24 mouse cellular contexts compared by ENCODE assay signal in genomic region chr3:37365144-37365543, GRCm38 (mm10). TPM values are rescaled to one million over a fixed set of nuclear protein-coding genes. Genes with fewer than 3 reads are reported as not detected.
DNase-seq lines count a peak whose midpoint lies in the region; ATAC-seq and TF ChIP-seq lines count a peak whose summit lies in the region.
"Had no signal": no experiment of that assay in that cellular context is flagged by ENCODE, and none has a peak within 500 bp of the region (broad histone marks: within the 10 kb centered on the region; RNA-seq: fewer than 3 reads in every experiment).

No protein-coding gene starts in this region.

- H3K4me1 ChIP-seq in embryonic fibroblast, embryonic 13.5 days (ENCODE audit: control insufficient read depth, insufficient read depth, low read length) = peaks cover 12% of the 10 kb centered on the region
- H3K4me1 ChIP-seq in intestine, embryonic 16.5 days (ENCODE audit: control insufficient read depth, insufficient read depth, low read length) = peaks cover 11% of the 10 kb centered on the region
- no peaks in the 10 kb centered on the region for H3K4me1 ChIP-seq in hindbrain, embryonic 13.5 days (replicated peaks)
- H3K4me1 ChIP-seq: forebrain, embryonic 12.5 days; hindbrain, embryonic 12.5 days had no signal

- H3K27ac ChIP-seq in embryonic fibroblast, embryonic 13.5 days (ENCODE audit: insufficient read depth, low read length) = 0 out of 2 replicates have a peak overlapping the region, but pooled peaks have one; percentile 14
- H3K27ac ChIP-seq in intestine, embryonic 16.5 days (ENCODE audit: low read length) = no peak overlapping the region
- no peak overlapping the region for H3K27ac ChIP-seq in hindbrain, embryonic 13.5 days
- H3K27ac ChIP-seq: embryonic facial prominence, embryonic 15.5 days; forebrain, embryonic 12.5 days; hindbrain, embryonic 12.5 days; hindbrain, postnatal 0 days had no signal

- no peak overlapping the region for H3K4me2 ChIP-seq in intestine, embryonic 16.5 days (ENCODE audit: low read depth, low read length)
- H3K4me2 ChIP-seq in hindbrain, embryonic 13.5 days = no peak overlapping the region
- H3K4me2 ChIP-seq: embryonic facial prominence, embryonic 15.5 days; forebrain, embryonic 12.5 days; hindbrain, embryonic 12.5 days had no signal

- H3K9ac ChIP-seq in intestine, embryonic 16.5 days (ENCODE audit: low read depth, low read length) = no peak overlapping the region
- H3K9ac ChIP-seq in hindbrain, embryonic 13.5 days = no peak overlapping the region
- H3K9ac ChIP-seq: embryonic facial prominence, embryonic 15.5 days; forebrain, embryonic 12.5 days; hindbrain, embryonic 12.5 days had no signal

- DNase-seq in retina, adult 2 months (ENCODE audit: low read depth, low spot score) = peak; percentile 38
- DNase-seq in retina, postnatal 1 day = no peak
- DNase-seq in spleen, postnatal 36 days (ENCODE audit: low spot score in 2 of 2) = no peak
- DNase-seq in embryo, embryonic 9.5 days (ENCODE audit: extremely low spot score) = no peak
- DNase-seq: adrenal gland, adult 2 months; adrenal gland, postnatal 25 days; B cell, adult 2 months; cerebellum, adult 18-20 months; cerebellum, adult 9-11 months; cerebellum, postnatal 36 days; gastrocnemius, postnatal 25 days; heart, postnatal 10 days; heart, postnatal 4 days; kidney, adult 11 months had no signal

- no peaks in the 10 kb centered on the region for H3K36me3 ChIP-seq in intestine, embryonic 16.5 days (ENCODE audit: control insufficient read depth, insufficient read depth, low read length)
- H3K36me3 ChIP-seq in hindbrain, embryonic 13.5 days = no peaks in the 10 kb centered on the region
- H3K36me3 ChIP-seq: embryonic facial prominence, embryonic 15.5 days; forebrain, embryonic 12.5 days; hindbrain, embryonic 12.5 days had no signal

- H3K9me3 ChIP-seq in intestine, embryonic 16.5 days (ENCODE audit: control insufficient read depth, low read length) = no peaks in the 10 kb centered on the region
- no peaks in the 10 kb centered on the region for H3K9me3 ChIP-seq in hindbrain, embryonic 13.5 days
- H3K9me3 ChIP-seq: embryonic facial prominence, embryonic 15.5 days; forebrain, embryonic 12.5 days; hindbrain, embryonic 12.5 days had no signal

- TF ChIP-seq CTCF in embryonic fibroblast, embryonic 13.5 days (IDR thresholded peaks at IDR 0.05; ENCODE audit: borderline replicate concordance, insufficient read depth, low read length) = no peak

- WGBS in intestine, embryonic 16.5 days = 85% methylated on average over 4 of the region's 4 CpGs
- 89% methylated on average over 4 of the region's 4 CpGs for WGBS in hindbrain, embryonic 13.5 days

- ATAC-seq in intestine, embryonic 16.5 days = peak; percentile 29; the same call in 1 of the 2 replicates
- no peak for ATAC-seq in hindbrain, embryonic 13.5 days (ENCODE audit: low FRiP score)
- ATAC-seq: forebrain, embryonic 16.5 days; hindbrain, postnatal 0 days; Patski had no signal

- H3K4me3 ChIP-seq in embryonic fibroblast, embryonic 13.5 days (ENCODE audit: insufficient read depth, low read length) = no peak overlapping the region
- no peak overlapping the region for H3K4me3 ChIP-seq in intestine, embryonic 16.5 days (ENCODE audit: low read length)
- no peak overlapping the region for H3K4me3 ChIP-seq in hindbrain, embryonic 13.5 days
- H3K4me3 ChIP-seq: embryonic facial prominence, embryonic 15.5 days; forebrain, embryonic 12.5 days; hindbrain, embryonic 12.5 days had no signal

- no peak for TF ChIP-seq POLR2A in embryonic fibroblast, embryonic 13.5 days (IDR thresholded peaks at IDR 0.05; ENCODE audit: low read depth, low read length)

- no peaks in the 10 kb centered on the region for H3K27me3 ChIP-seq in intestine, embryonic 16.5 days (replicated peaks; ENCODE audit: control insufficient read depth, insufficient read depth, low read length)
- H3K27me3 ChIP-seq in hindbrain, embryonic 13.5 days = no peaks in the 10 kb centered on the region
- H3K27me3 ChIP-seq: CH12.LX; embryonic facial prominence, embryonic 15.5 days; forebrain, embryonic 12.5 days; hindbrain, embryonic 12.5 days; Patski had no signal

RNA-seq across cellular contexts. Expression of gene Fgf2, which starts 17.0 kb away (rescaled TPM):
- 33.9 and 59.4 TPM in 2 replicates for polyA plus RNA-seq in embryonic fibroblast, embryonic 13.5 days (2011; ENCODE audit: insufficient read length, low read depth, missing spikeins)
- polyA plus RNA-seq in intestine, embryonic 16.5 days (2015; fragmentation: Nextera tagmentation; extraction: Ambion mirVana) = 2.1 and 2.5 TPM in 2 replicates
- 0.34 and 0.53 TPM in 2 replicates for polyA plus RNA-seq in hindbrain, embryonic 13.5 days (2015; fragmentation: Nextera tagmentation; extraction: Ambion mirVana)

RNA-seq across cellular contexts. Expression of gene Cetn4, which starts 52.6 kb away (rescaled TPM):
- polyA plus RNA-seq in embryonic fibroblast, embryonic 13.5 days (2011; ENCODE audit: insufficient read length, low read depth, missing spikeins) = 7.4 and 8.0 TPM in 2 replicates
- polyA plus RNA-seq in intestine, embryonic 16.5 days (2015; fragmentation: Nextera tagmentation; extraction: Ambion mirVana) = 1.1 and 1.9 TPM in 2 replicates
- polyA plus RNA-seq in hindbrain, embryonic 13.5 days (2015; fragmentation: Nextera tagmentation; extraction: Ambion mirVana) = 2.5 and 4.2 TPM in 2 replicates

RNA-seq across cellular contexts. Expression of gene Bbs12, which starts 52.8 kb away (rescaled TPM):
- polyA plus RNA-seq in embryonic fibroblast, embryonic 13.5 days (2011; ENCODE audit: insufficient read length, low read depth, missing spikeins) = 4.9 and 6.2 TPM in 2 replicates
- 3.9 and 4.3 TPM in 2 replicates for polyA plus RNA-seq in intestine, embryonic 16.5 days (2015; fragmentation: Nextera tagmentation; extraction: Ambion mirVana)
- 5.3 and 5.4 TPM in 2 replicates for polyA plus RNA-seq in hindbrain, embryonic 13.5 days (2015; fragmentation: Nextera tagmentation; extraction: Ambion mirVana)

RNA-seq across cellular contexts. Expression of gene Spata5, which starts 54.6 kb away (rescaled TPM):
- 23.6 and 34.7 TPM in 2 replicates for polyA plus RNA-seq in embryonic fibroblast, embryonic 13.5 days (2011; ENCODE audit: insufficient read length, low read depth, missing spikeins)
- polyA plus RNA-seq in intestine, embryonic 16.5 days (2015; fragmentation: Nextera tagmentation; extraction: Ambion mirVana) = 22.1 and 26.2 TPM in 2 replicates
- polyA plus RNA-seq in hindbrain, embryonic 13.5 days (2015; fragmentation: Nextera tagmentation; extraction: Ambion mirVana) = 30.6 and 38.3 TPM in 2 replicates

RNA-seq across cellular contexts. Expression of gene Nudt6, which starts 54.9 kb away (rescaled TPM):
- polyA plus RNA-seq in embryonic fibroblast, embryonic 13.5 days (2011; ENCODE audit: insufficient read length, low read depth, missing spikeins) = 3.0 and 5.0 TPM in 2 replicates
- polyA plus RNA-seq in intestine, embryonic 16.5 days (2015; fragmentation: Nextera tagmentation; extraction: Ambion mirVana) = 10.1 and 11.2 TPM in 2 replicates
- 6.4 and 6.6 TPM in 2 replicates for polyA plus RNA-seq in hindbrain, embryonic 13.5 days (2015; fragmentation: Nextera tagmentation; extraction: Ambion mirVana)

Comparison
In these comparisons a context has a peak if more than half of its experiments do, and no peak if none do; other contexts are left out.
1. RNA of gene Fgf2, which starts 17.0 kb away (polyA plus RNA-seq): 33.9 to 59.4 TPM in embryonic fibroblast, embryonic 13.5 days; 2.1 to 2.5 TPM in intestine, embryonic 16.5 days and 0.34 to 0.53 TPM in hindbrain, embryonic 13.5 days; every median in the first group is over 10 times any median in the second.